Mouse (Mus musculus): ENCODE measurements around the gene Cd300ld4.

- TF ChIP-seq POLR2A (IDR thresholded peaks at IDR 0.05; ENCODE audit: borderline replicate concordance, extremely low read depth, insufficient read depth, insufficient read length, poor library complexity, severe bottlenecking), result no peak
- no peak for TF ChIP-seq CTCF (IDR thresholded peaks at IDR 0.05; ENCODE audit: borderline replicate concordance, extremely low read depth, insufficient read depth, insufficient read length)
Measured at GRCm38 (mm10) chr11:115075407-115075806, 48.6 kb upstream of the Cd300ld4 start.

All from brain, embryonic 14.5 days (tissue).